Mouse (Mus musculus) neural tube, embryonic 11.5 days (tissue): ENCODE results near the gene Ptpra. TPM values are rescaled to one million over a fixed set of nuclear protein-coding genes. Genes with fewer than 3 reads are reported as not detected.
"Not testable (repeated sequence)": the region's sequence is repeated elsewhere in the genome, so short reads cannot be mapped to it uniquely, and the experiment has no call there.

Experiments used
- ATAC-seq: fragments of 200-750 bp; cut with Nextera tagmentation; 2 replicates; pipeline ENCODE4 v1.8.0; 2017; ENCODE audit warnings: moderate number of reproducible peaks, mild to moderate bottlenecking, moderate TSS enrichment, moderate library complexity; ENCODE audit not compliant: insufficient read depth, low FRiP score, low TSS enrichment
- DNase-seq: peaks from one replicate; pipeline ENCODE4 v3.0.0-alpha.2; 2015; ENCODE audit warnings: low spot score
- H3K27ac ChIP-seq: fragments of 300-500 bp; sonication (generic); 2 replicates; pipeline ENCODE4 v1.5.1; 2014; ENCODE audit warnings: low read depth, mild to moderate bottlenecking, low read length
- H3K27me3 ChIP-seq: fragments of 300-500 bp; sonication (generic); 2 replicates; pipeline ENCODE4 v1.6.1; 2014; ENCODE audit warnings: mild to moderate bottlenecking, low read length, mixed read lengths; ENCODE audit not compliant: control insufficient read depth, insufficient read depth
- H3K36me3 ChIP-seq: fragments of 300-500 bp; sonication (generic); 2 replicates; pipeline ENCODE4 v1.6.1; 2014; ENCODE audit warnings: mild to moderate bottlenecking, low read length, moderate library complexity, mixed read lengths; ENCODE audit not compliant: control insufficient read depth, insufficient read depth
- H3K4me1 ChIP-seq: fragments of 300-500 bp; sonication (generic); 2 replicates; pipeline ENCODE4 v1.6.1; 2014; ENCODE audit warnings: low read length, mixed read lengths; ENCODE audit not compliant: control insufficient read depth, insufficient read depth
- H3K4me2 ChIP-seq: fragments of 300-500 bp; sonication (generic); 2 replicates; pipeline ENCODE4 v1.6.1; 2014; ENCODE audit warnings: low read depth, mild to moderate bottlenecking, moderate library complexity
- H3K4me3 ChIP-seq: fragments of 300-500 bp; sonication (generic); 2 replicates; pipeline ENCODE4 v1.5.1; 2014; ENCODE audit warnings: low read depth, low read length
- H3K9ac ChIP-seq: fragments of 300-500 bp; sonication (generic); 2 replicates; pipeline ENCODE4 v1.6.1; 2014; ENCODE audit warnings: mild to moderate bottlenecking, low read length
- H3K9me3 ChIP-seq: fragments of 300-500 bp; sonication (generic); 2 replicates; pipeline ENCODE4 v1.6.1; 2016; ENCODE audit warnings: low read length; ENCODE audit not compliant: control insufficient read depth
- WGBS: fragments of 180-500 bp; shearing (Covaris S2); extraction: QIAGEN DNeasy Blood & Tissue Kit; methylation state at CpG from one replicate; pipeline ENCODE4 v1.1.7; 2014; 5-methylcytosine and 5-hydroxymethylcytosine counted together
- polyA plus RNA-seq: library from polyadenylated mRNA; unstranded; fragments of >200 nt; fragmentation: Nextera tagmentation; extraction: Ambion mirVana; gene quantifications from 2 replicates; pipeline ENCODE4 v1.2.1, GENCODE M21; 2014

The Ptpra gene
- polyA plus RNA-seq, 1 experiment from 2014 or later = 105 TPM

DNA sequence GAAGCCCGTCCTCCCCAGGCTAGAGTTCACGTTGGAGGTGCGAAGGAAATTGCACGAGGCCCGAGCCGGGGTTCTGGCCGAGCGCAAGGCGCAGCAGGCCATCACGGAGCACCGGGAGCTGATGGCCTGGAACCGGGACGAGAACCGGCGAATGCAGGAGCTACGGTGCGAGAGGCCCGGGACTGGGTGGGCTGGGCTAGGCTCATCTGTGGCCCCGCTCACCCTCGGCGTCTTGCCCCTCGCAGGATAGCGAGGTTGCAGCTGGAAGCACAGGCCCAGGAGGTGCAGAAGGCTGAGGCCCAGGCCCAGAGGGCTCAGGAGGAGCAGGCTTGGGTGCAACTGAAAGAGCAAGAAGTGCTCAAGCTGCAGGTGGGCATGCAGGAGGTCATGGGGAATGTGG, 114.0 kb downstream of the Ptpra start:
- no peak for DNase-seq
- no peak overlapping the region for H3K27ac ChIP-seq

DNA sequence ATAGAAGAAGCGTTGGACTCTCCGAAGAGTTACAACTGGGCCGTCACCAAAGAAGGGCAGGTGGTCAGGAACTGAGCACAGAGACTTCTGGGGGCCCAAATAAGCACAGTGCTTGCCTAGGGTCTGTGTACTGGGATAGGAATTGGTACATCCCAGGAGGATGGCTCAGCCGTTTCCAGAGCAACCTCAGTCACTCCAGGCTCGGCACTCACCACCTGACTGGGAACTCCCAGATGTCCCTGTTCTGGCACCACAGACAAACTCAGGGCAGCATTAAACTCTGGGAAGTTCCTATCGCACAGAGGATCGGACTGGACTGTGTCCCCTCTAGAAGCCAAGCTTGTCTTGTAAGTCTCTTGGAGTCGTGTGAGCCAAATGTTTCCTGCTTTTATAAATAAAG, 114.9 kb downstream of the Ptpra start:
- Histone ChIP-seq H3K4me1 (0 out of 2 replicates have a peak, but pooled peaks cover 2% of the 10 kb centered on the region), H3K27me3 (no peaks in the 10 kb centered on the region), H3K9ac (no peak overlapping the region), H3K27ac (no peak overlapping the region), H3K4me2 (no peak overlapping the region), H3K36me3 (peaks cover 2% of the 10 kb centered on the region; the same call in 1 of the 2 replicates), H3K4me3 (no peak overlapping the region), H3K9me3 (no peaks in the 10 kb centered on the region)
- no peak for DNase-seq
- 84% methylated on average over 8 of the region's 8 CpGs for WGBS
- no peak for ATAC-seq

More for the DNA sequence above, 114.0 kb downstream of the Ptpra start:
- 0% methylated on average over 22 of the region's 23 CpGs for WGBS
- H3K4me1 ChIP-seq = 0 out of 2 replicates have a peak, but pooled peaks cover 2% of the 10 kb centered on the region
- no peaks in the 10 kb centered on the region for H3K9me3 ChIP-seq
- peak; percentile 29 for ATAC-seq
- H3K4me2 ChIP-seq = peak overlapping the region; percentile 80
- peaks cover 2% of the 10 kb centered on the region; the same call in 1 of the 2 replicates for H3K36me3 ChIP-seq
- H3K27me3 ChIP-seq = no peaks in the 10 kb centered on the region
- H3K9ac ChIP-seq = peak overlapping the region; percentile 83
- peak overlapping the region; percentile 91 for H3K4me3 ChIP-seq

DNA sequence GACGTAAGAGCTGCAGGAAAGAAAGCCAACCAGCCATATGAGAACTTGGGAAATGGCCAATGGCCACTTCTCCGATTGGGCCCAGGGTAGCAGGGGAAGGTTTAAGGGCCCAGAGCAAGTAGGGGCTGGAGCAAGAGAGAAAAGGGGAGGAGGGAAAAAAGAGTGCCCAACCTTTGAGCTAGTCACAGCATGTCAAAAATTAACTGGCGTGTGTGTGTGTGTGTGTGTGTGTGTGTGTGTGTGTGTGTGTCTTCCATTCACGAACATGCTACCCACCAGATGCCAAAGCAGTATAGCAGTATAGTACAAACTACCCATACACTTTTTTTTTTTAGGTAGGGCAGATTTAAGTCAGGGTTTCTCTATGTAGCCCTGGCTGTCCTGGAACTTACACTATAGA, 118.8 kb downstream of the Ptpra start:
- 75% methylated on average over 4 of the region's 4 CpGs for WGBS
- no peaks in the 10 kb centered on the region for H3K4me1 ChIP-seq
- H3K4me3 ChIP-seq = no peak overlapping the region
- H3K27ac ChIP-seq = no peak overlapping the region
- DNase-seq (no peak), ATAC-seq (no peak)
- H3K9ac ChIP-seq = no peak overlapping the region
- H3K27me3 ChIP-seq = no peaks in the 10 kb centered on the region
- H3K36me3 ChIP-seq = peaks cover 2% of the 10 kb centered on the region; the same call in 1 of the 2 replicates
- no peak overlapping the region for H3K4me2 ChIP-seq
- H3K9me3 ChIP-seq = no peaks in the 10 kb centered on the region

DNA sequence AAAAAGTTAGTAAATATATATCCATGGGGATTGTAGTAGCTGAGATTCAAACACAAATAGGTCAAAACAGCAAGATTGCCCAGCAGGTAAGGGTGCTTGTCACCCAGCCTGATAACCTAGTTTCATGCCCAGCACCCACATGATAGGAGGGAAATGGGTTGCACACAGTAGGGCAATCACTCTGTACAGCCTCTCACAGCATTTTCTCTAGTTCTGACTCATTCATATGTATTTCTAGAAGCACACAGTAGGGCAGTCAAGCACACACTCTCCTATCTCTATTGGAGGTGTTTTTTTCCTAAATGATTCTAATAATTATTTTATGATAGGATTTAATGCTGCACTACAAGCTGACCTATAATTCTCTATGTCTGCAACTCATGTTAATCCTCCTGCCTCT, 119.8 kb downstream of the Ptpra start:
- DNase-seq = no peak
- H3K27me3 ChIP-seq = peaks cover under 1% of the 10 kb centered on the region; the same call in 1 of the 2 replicates

DNA sequence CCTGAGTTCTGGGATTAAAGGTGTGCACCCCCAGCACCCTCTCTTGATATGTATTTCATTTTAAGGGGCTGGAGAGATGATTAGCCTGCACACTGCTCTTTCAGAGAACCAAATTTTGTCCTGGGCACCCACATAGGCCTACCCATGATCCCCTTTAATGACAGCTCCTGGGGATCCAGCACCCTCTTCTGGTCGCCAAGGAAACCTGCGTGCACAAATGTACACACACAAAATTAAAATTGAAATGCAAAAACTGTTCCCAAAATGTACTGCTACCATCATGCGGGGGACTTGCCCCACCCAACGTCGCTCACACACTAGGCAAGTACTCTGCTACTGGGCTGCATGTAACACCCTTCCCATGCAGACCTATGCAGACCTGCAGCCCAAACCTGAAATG, 124.9 kb downstream of the Ptpra start:
- H3K36me3 ChIP-seq = no peaks in the 10 kb centered on the region
- H3K9me3 ChIP-seq = no peaks in the 10 kb centered on the region
- no peak overlapping the region for H3K27ac ChIP-seq
- ATAC-seq (no peak), DNase-seq (no peak)
- 75% methylated on average over 5 of the region's 5 CpGs for WGBS
- H3K9ac ChIP-seq = no peak overlapping the region
- 0 out of 2 replicates have a peak, but pooled peaks cover 3% of the 10 kb centered on the region for H3K4me1 ChIP-seq
- peaks cover 49% of the 10 kb centered on the region for H3K27me3 ChIP-seq
- no peak overlapping the region for H3K4me2 ChIP-seq
- H3K4me3 ChIP-seq = no peak overlapping the region

More for the DNA sequence above, 119.8 kb downstream of the Ptpra start:
- Histone ChIP-seq H3K9ac (no peak overlapping the region), H3K36me3 (peaks cover 2% of the 10 kb centered on the region; the same call in 1 of the 2 replicates), H3K27ac (no peak overlapping the region), H3K4me3 (no peak overlapping the region), H3K4me2 (no peak overlapping the region), H3K9me3 (no peaks in the 10 kb centered on the region), H3K4me1 (no peaks in the 10 kb centered on the region)
- ATAC-seq = no peak

DNA sequence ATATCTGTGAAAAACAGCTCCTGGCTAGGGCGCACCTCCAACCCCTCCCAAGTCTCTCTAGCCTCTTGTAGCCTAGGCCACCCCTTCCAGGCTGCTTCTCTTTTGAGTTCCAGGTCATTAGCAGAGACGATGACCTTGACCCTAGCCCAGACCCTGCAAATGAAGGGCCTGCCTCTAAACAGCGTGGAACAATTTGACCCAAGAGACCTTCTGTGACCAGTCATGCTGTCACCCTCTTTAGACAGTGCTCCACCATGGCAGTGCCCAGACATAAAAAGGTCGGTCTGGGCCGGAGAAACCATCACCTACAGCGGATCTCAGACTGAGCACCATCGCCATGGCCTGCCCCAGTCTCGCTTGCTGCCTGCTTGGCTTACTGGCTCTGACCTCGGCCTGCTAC, 125.8 kb downstream of the Ptpra start, which contains the start of gene Oxt:
Gene Oxt, plus strand, starts transcription at position 301 of the 400 bp plus-strand sequence.
- 44% methylated on average over 9 of the region's 9 CpGs for WGBS

DNA sequence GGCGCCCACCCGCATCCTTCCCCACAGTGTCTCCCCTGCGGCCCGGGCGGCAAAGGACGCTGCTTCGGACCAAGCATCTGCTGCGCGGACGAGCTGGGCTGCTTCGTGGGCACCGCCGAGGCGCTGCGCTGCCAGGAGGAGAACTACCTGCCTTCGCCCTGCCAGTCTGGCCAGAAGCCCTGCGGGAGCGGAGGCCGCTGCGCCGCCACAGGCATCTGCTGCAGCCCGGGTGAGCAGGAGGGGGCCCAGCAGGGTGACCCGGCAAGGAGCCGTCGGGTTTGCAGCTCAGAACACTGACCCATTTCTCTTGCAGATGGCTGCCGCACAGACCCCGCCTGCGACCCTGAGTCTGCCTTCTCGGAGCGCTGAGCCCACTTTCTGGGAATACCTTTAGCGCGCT, 126.5 kb downstream of the Ptpra start:
- Histone ChIP-seq H3K27me3 (peaks cover 65% of the 10 kb centered on the region), H3K4me2 (peak overlapping the region; percentile 31), H3K4me3 (peak overlapping the region; percentile 23; the same call in 1 of the 2 replicates)
- H3K9ac ChIP-seq, ATAC-seq, H3K9me3 ChIP-seq, H3K27ac ChIP-seq, H3K4me1 ChIP-seq, H3K36me3 ChIP-seq, DNase-seq: not testable (repeated sequence)
- 2% methylated on average over 32 of the region's 32 CpGs for WGBS

More for the DNA sequence above, 125.8 kb downstream of the Ptpra start, which contains the start of gene Oxt:
- Histone ChIP-seq H3K4me3 (peak within 1 kb of the TSS; percentile 23; the same call in 1 of the 2 replicates), H3K36me3 (no peaks in the 10 kb centered on the region), H3K9ac (no peak within 1 kb of the TSS), H3K27ac (no peak within 1 kb of the TSS), H3K4me1 (0 out of 2 replicates have a peak, but pooled peaks cover 3% of the 10 kb centered on the region), H3K9me3 (no peaks in the 10 kb centered on the region), H3K4me2 (peak within 1 kb of the TSS; percentile 31), H3K27me3 (peaks cover 58% of the 10 kb centered on the region)
- DNase-seq (no peak), ATAC-seq (no peak)

DNA sequence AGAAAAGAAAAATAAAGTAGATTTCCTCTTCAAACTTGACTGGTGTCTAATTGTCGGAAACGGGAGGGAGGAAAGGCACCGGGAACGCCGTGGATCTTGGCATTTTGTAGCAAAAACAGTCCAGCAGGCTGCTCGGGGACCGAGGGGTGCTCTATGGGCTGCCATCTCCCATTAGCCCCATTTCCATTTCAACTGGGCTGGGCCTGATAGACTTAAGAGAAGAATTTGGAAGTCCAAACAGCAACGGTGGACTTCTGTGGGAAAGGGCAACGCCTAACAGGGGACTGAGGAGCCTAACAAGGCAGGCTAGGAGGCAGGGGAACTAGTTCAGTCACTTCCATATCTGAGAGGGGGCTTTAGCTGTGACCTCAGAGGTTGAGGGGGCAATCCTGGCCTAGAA, 126.9 kb downstream of the Ptpra start:
- 3% methylated on average over 9 of the region's 9 CpGs for WGBS
- H3K4me2 ChIP-seq = no peak overlapping the region
- peaks cover 70% of the 10 kb centered on the region for H3K27me3 ChIP-seq
- H3K9me3 ChIP-seq = no peaks in the 10 kb centered on the region
- ATAC-seq (no peak), DNase-seq (no peak)
- no peak overlapping the region for H3K9ac ChIP-seq
- H3K27ac ChIP-seq = no peak overlapping the region
- H3K36me3 ChIP-seq = no peaks in the 10 kb centered on the region
- H3K4me1 ChIP-seq = 0 out of 2 replicates have a peak, but pooled peaks cover 3% of the 10 kb centered on the region
- no peak overlapping the region for H3K4me3 ChIP-seq

DNA sequence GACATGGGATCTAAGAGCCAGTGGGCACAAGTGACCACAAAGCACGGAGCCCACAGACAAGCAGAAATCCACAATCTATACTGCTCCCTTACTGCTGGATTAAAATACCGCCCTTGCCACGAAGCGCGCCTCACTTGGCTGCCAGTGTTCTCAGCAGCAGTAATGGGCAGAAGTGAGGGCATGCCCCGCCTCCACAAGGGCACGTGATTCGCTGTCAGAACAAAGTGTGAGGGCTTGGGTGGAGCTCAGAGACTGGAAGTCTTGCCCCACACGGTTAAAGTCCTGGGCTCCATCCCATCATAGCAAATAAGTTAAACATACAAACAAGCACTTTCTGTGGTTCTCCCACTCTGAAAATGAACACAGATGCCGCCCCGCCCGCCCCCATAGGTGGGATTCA, 127.6 kb downstream of the Ptpra start:
- Histone ChIP-seq H3K4me3 (no peak overlapping the region), H3K9me3 (no peaks in the 10 kb centered on the region), H3K27ac (no peak overlapping the region), H3K27me3 (peaks cover 76% of the 10 kb centered on the region), H3K9ac (no peak overlapping the region; the same call in 1 of the 2 replicates), H3K36me3 (no peaks in the 10 kb centered on the region), H3K4me2 (no peak overlapping the region), H3K4me1 (0 out of 2 replicates have a peak, but pooled peaks cover 3% of the 10 kb centered on the region)
- DNase-seq (no peak), ATAC-seq (peak; percentile 48; the same call in 1 of the 2 replicates)
- 3% methylated on average over 12 of the region's 12 CpGs for WGBS
